Mouse (Mus musculus): ENCODE data around the gene Sparc.
A peak's percentile ranks its signal among the peaks of the same experiment; 100 is the strongest.

- TF ChIP-seq CTCF (IDR thresholded peaks at IDR 0.05): peak; percentile 89
- 0 out of 2 replicates have a peak, but pooled peaks have one; percentile 22 for TF ChIP-seq POLR2A (IDR thresholded peaks at IDR 0.05; ENCODE audit: insufficient read depth, low read depth, low read length)
- TF ChIP-seq EP300 (IDR thresholded peaks at IDR 0.05; ENCODE audit: insufficient read depth, low read depth, low read length): peak; percentile 86; the same call in 1 of the 2 replicates
Measured at GRCm38 (mm10) chr11:55446579-55446978, 23.6 kb upstream of the Sparc start.

Measured in heart, adult 2 months (tissue).